In the genomic region with DNA sequence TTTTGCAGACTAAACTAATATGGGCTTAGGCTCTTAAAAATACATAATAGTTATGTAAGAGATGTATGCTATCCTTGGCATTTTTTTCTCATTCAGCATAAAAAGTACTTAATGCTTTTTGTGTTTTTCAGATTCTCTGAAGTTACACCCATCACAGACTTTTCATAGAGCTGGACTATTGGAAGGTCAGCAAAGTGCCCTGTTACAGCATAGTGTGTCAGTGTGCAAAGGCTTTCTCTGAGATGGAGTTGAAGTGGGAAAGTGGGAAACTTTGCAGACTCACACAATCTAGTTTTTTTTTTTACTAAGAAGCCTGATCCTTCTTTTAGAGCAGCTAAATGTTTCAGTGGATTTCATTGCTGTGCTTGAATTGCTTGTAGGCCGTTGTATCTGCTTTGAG, we compare ENCODE assay signal across 12 mouse cellular contexts. TPM values are rescaled to one million over a fixed set of nuclear protein-coding genes. Genes with fewer than 3 reads are reported as not detected.
DNase-seq lines count a peak whose midpoint lies in the region; ATAC-seq and TF ChIP-seq lines count a peak whose summit lies in the region.
"Had no signal": no experiment of that assay in that cellular context is flagged by ENCODE, and none has a peak within 500 bp of the region (broad histone marks: within the 10 kb centered on the region; RNA-seq: fewer than 3 reads in every experiment).

No protein-coding gene starts in this region.

- no peaks in the 10 kb centered on the region for H3K9me3 ChIP-seq in intestine, embryonic 14.5 days (ENCODE audit: control insufficient read depth, low read length)
- no peaks in the 10 kb centered on the region for H3K9me3 ChIP-seq in intestine, embryonic 15.5 days
- H3K9me3 ChIP-seq in midbrain, embryonic 12.5 days: no peaks in the 10 kb centered on the region
- no peaks in the 10 kb centered on the region for H3K9me3 ChIP-seq in midbrain, embryonic 16.5 days (replicated peaks; ENCODE audit: control insufficient read depth, low read length, poor library complexity, severe bottlenecking)
- H3K9me3 ChIP-seq in hindbrain, postnatal 0 days (ENCODE audit: low read length): no peaks in the 10 kb centered on the region

- H3K9ac ChIP-seq in intestine, embryonic 14.5 days (ENCODE audit: low read length): no peak overlapping the region
- no peak overlapping the region for H3K9ac ChIP-seq in intestine, embryonic 15.5 days
- no peak overlapping the region for H3K9ac ChIP-seq in midbrain, embryonic 12.5 days (replicated peaks)
- no peak overlapping the region for H3K9ac ChIP-seq in midbrain, embryonic 16.5 days (ENCODE audit: low read depth, low read length)
- H3K9ac ChIP-seq in hindbrain, postnatal 0 days (replicated peaks; ENCODE audit: low read length): no peak overlapping the region

- no peak for TF ChIP-seq CTCF in hindbrain, postnatal 0 days (IDR thresholded peaks at IDR 0.05; ENCODE audit: low read depth)

- peak overlapping the region; percentile 73 for H3K4me2 ChIP-seq in intestine, embryonic 14.5 days (ENCODE audit: low read length)
- no peak overlapping the region for H3K4me2 ChIP-seq in intestine, embryonic 15.5 days (replicated peaks)
- H3K4me2 ChIP-seq in midbrain, embryonic 12.5 days (replicated peaks): peak overlapping the region; percentile 52; the same call in 1 of the 2 replicates
- no peak overlapping the region for H3K4me2 ChIP-seq in midbrain, embryonic 16.5 days (ENCODE audit: low read length)
- peak overlapping the region; percentile 64 for H3K4me2 ChIP-seq in hindbrain, postnatal 0 days (ENCODE audit: low read depth, low read length)

- no peak for DNase-seq in intestine, embryonic 14.5 days (ENCODE audit: low spot score)
- DNase-seq in hindbrain, postnatal 0 days (ENCODE audit: low spot score): no peak
- no peak for DNase-seq in thymus, postnatal 25 days
- DNase-seq in spleen, postnatal 36 days (ENCODE audit: low spot score in 2 of 2): no peak
- DNase-seq: adrenal gland, adult 8-10 months; embryo, embryonic 11 days; forebrain, postnatal 0 days; lung, adult 2 months; thymus, postnatal 36 days had no signal

- peaks cover 15% of the 10 kb centered on the region; the same call in 1 of the 2 replicates for H3K4me1 ChIP-seq in intestine, embryonic 14.5 days (replicated peaks; ENCODE audit: control insufficient read depth, insufficient read depth, low read length)
- peaks cover 9% of the 10 kb centered on the region; the same call in 1 of the 2 replicates for H3K4me1 ChIP-seq in intestine, embryonic 15.5 days (replicated peaks)
- peaks cover 7% of the 10 kb centered on the region; the same call in 1 of the 2 replicates for H3K4me1 ChIP-seq in midbrain, embryonic 12.5 days
- H3K4me1 ChIP-seq in midbrain, embryonic 16.5 days (ENCODE audit: control insufficient read depth, insufficient read depth, low read length): peaks cover 16% of the 10 kb centered on the region
- no peaks in the 10 kb centered on the region for H3K4me1 ChIP-seq in hindbrain, postnatal 0 days (ENCODE audit: insufficient read depth, low read length)

- H3K4me3 ChIP-seq in intestine, embryonic 14.5 days (ENCODE audit: low read depth, low read length): no peak overlapping the region; the same call in 1 of the 2 replicates
- H3K4me3 ChIP-seq in intestine, embryonic 15.5 days (replicated peaks): no peak overlapping the region
- no peak overlapping the region for H3K4me3 ChIP-seq in midbrain, embryonic 12.5 days
- H3K4me3 ChIP-seq in midbrain, embryonic 16.5 days (ENCODE audit: low read depth, low read length): no peak overlapping the region
- no peak overlapping the region for H3K4me3 ChIP-seq in hindbrain, postnatal 0 days (ENCODE audit: low read length)

- H3K27ac ChIP-seq in intestine, embryonic 14.5 days (ENCODE audit: low read depth): no peak overlapping the region
- H3K27ac ChIP-seq in intestine, embryonic 15.5 days: no peak overlapping the region
- H3K27ac ChIP-seq in midbrain, embryonic 12.5 days (replicated peaks): no peak overlapping the region
- H3K27ac ChIP-seq in midbrain, embryonic 16.5 days (ENCODE audit: low read length): no peak overlapping the region
- H3K27ac ChIP-seq in hindbrain, postnatal 0 days: no peak overlapping the region

- no peak for ATAC-seq in intestine, embryonic 14.5 days (replicated peaks; ENCODE audit: low FRiP score, low TSS enrichment, low read depth)
- ATAC-seq in intestine, embryonic 15.5 days: no peak
- no peak for ATAC-seq in midbrain, embryonic 12.5 days (ENCODE audit: low FRiP score, low read depth)
- no peak for ATAC-seq in midbrain, embryonic 16.5 days
- no peak for ATAC-seq in hindbrain, postnatal 0 days
- ATAC-seq: forebrain, postnatal 0 days had no signal

- no peaks in the 10 kb centered on the region for H3K27me3 ChIP-seq in intestine, embryonic 14.5 days (replicated peaks; ENCODE audit: control insufficient read depth, insufficient read depth, low read length)
- no peaks in the 10 kb centered on the region for H3K27me3 ChIP-seq in intestine, embryonic 15.5 days (replicated peaks)
- H3K27me3 ChIP-seq in midbrain, embryonic 12.5 days: no peaks in the 10 kb centered on the region
- H3K27me3 ChIP-seq in midbrain, embryonic 16.5 days (ENCODE audit: control insufficient read depth, insufficient read depth, low read depth, low read length): no peaks in the 10 kb centered on the region
- no peaks in the 10 kb centered on the region for H3K27me3 ChIP-seq in hindbrain, postnatal 0 days (ENCODE audit: insufficient read depth, low read length)

- 79% methylated on average over 1 of the region's 1 CpGs for WGBS in intestine, embryonic 14.5 days
- WGBS in intestine, embryonic 15.5 days: 81% methylated on average over 1 of the region's 1 CpGs
- WGBS in midbrain, embryonic 12.5 days: 71% methylated on average over 1 of the region's 1 CpGs
- WGBS in midbrain, embryonic 16.5 days: 64% methylated on average over 1 of the region's 1 CpGs
- 64% methylated on average over 1 of the region's 1 CpGs for WGBS in hindbrain, postnatal 0 days

- peaks cover 11% of the 10 kb centered on the region; the same call in 1 of the 2 replicates for H3K36me3 ChIP-seq in intestine, embryonic 14.5 days (ENCODE audit: control insufficient read depth, insufficient read depth, low read length)
- no peaks in the 10 kb centered on the region for H3K36me3 ChIP-seq in intestine, embryonic 15.5 days
- H3K36me3 ChIP-seq in midbrain, embryonic 12.5 days: no peaks in the 10 kb centered on the region
- H3K36me3 ChIP-seq in midbrain, embryonic 16.5 days (ENCODE audit: control insufficient read depth, insufficient read depth, low read length): no peaks in the 10 kb centered on the region
- no peaks in the 10 kb centered on the region for H3K36me3 ChIP-seq in hindbrain, postnatal 0 days (ENCODE audit: insufficient read depth, low read length)

RNA-seq across cellular contexts. Expression of a gene that starts 2.2 kb away (rescaled TPM):
- 12.3 and 14.7 TPM in 2 replicates for polyA plus RNA-seq in intestine, embryonic 14.5 days (2014; fragmentation: Nextera tagmentation; extraction: Ambion mirVana)
- 8.6 and 9.0 TPM in 2 replicates for polyA plus RNA-seq in intestine, embryonic 15.5 days (2015; fragmentation: Nextera tagmentation; extraction: Ambion mirVana)
- polyA plus RNA-seq in midbrain, embryonic 12.5 days (2016; fragmentation: Nextera tagmentation; extraction: Ambion mirVana): 14.3 and 15.6 TPM in 2 replicates
- polyA plus RNA-seq in midbrain, embryonic 16.5 days (2015; fragmentation: Nextera tagmentation; extraction: Ambion mirVana): 8.8 and 11.2 TPM in 2 replicates
- 22.8 and 23.5 TPM in 2 replicates for total RNA-seq in hindbrain, postnatal 0 days (2014; rRNA removed)
- polyA plus RNA-seq in hindbrain, postnatal 0 days (2015; fragmentation: Nextera tagmentation; extraction: Ambion mirVana): 6.9 and 7.0 TPM in 2 replicates

Comparison
In these comparisons a context has a peak if more than half of its experiments do, and no peak if none do; other contexts are left out.
1. H3K4me2 ChIP-seq: peak in intestine, embryonic 14.5 days (single experiment), midbrain, embryonic 12.5 days (single experiment) and hindbrain, postnatal 0 days (single experiment); none in intestine, embryonic 15.5 days (single experiment) and midbrain, embryonic 16.5 days (single experiment).